Mouse (Mus musculus): Measurements from ENCODE around the gene Gm3415. TPM values are rescaled to one million over a fixed set of nuclear protein-coding genes. Genes with fewer than 3 reads are reported as not detected.
"Not testable (repeated sequence)": the region's sequence is repeated elsewhere in the genome, so short reads cannot be mapped to it uniquely, and the experiment has no call there.

Gene Gm3415
- not detected in 2 replicates for polyA plus RNA-seq (2015; fragmentation: Nextera tagmentation; extraction: Ambion mirVana)

GRCm38 (mm10) chr5:146555836-146556235, at the start of gene Gm3415:
Gene Gm3415 (plus strand): TSS chr5:146556136.
- not testable (repeated sequence) for H3K4me2 ChIP-seq (ENCODE audit: low read depth, low read length); H3K4me3 ChIP-seq (ENCODE audit: low read length); H3K9me3 ChIP-seq (ENCODE audit: control insufficient read depth, low read length); H3K36me3 ChIP-seq (ENCODE audit: control insufficient read depth, insufficient read depth, low read length); H3K4me1 ChIP-seq (replicated peaks; ENCODE audit: control insufficient read depth, insufficient read depth, low read length); H3K27ac ChIP-seq (ENCODE audit: low read length); ATAC-seq (ENCODE audit: low read depth); H3K9ac ChIP-seq (ENCODE audit: low read length); H3K27me3 ChIP-seq (ENCODE audit: control insufficient read depth, insufficient read depth, low read depth, low read length)
- whole genome bisulfite sequencing, result no CpG with 5 or more reads among the region's 3 CpGs

DNA sequence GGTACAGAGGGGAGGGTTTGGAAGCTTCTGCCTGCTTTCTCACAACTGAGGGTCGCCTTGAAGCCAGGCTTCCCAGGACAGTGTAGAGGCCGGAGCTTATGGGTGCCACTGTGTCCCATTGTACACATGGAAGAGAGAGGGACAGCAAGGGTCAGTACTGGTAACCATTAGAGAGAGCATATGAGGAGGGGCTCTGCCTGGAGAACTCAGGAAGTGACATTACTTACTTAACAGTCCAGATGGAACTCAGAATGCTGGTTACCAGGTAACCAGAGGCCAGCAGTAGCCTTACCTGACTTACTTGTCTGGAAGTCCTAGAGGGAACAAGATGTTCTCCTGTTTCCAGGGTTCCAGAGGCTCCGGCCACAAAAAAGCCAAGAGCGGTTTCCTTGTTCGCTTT, 42.1 kb upstream of the Gm3415 start, which contains the start of gene Gm3402:
TSS of gene Gm3402 (plus strand) at position 301 of the 400 bp plus-strand sequence.
- not testable (repeated sequence) for H3K4me2 ChIP-seq (ENCODE audit: low read depth, low read length); H3K9ac ChIP-seq (ENCODE audit: low read length); ATAC-seq (ENCODE audit: low read depth); H3K4me1 ChIP-seq (replicated peaks; ENCODE audit: control insufficient read depth, insufficient read depth, low read length); H3K36me3 ChIP-seq (ENCODE audit: control insufficient read depth, insufficient read depth, low read length); H3K4me3 ChIP-seq (ENCODE audit: low read length); H3K27me3 ChIP-seq (ENCODE audit: control insufficient read depth, insufficient read depth, low read depth, low read length); H3K27ac ChIP-seq (ENCODE audit: low read length); H3K9me3 ChIP-seq (ENCODE audit: control insufficient read depth, low read length)
- WGBS, result no CpG with 5 or more reads among the region's 5 CpGs

- H3K9me3 ChIP-seq (ENCODE audit: control insufficient read depth, low read length); ATAC-seq (ENCODE audit: low read depth); H3K4me3 ChIP-seq (ENCODE audit: low read length); H3K36me3 ChIP-seq (ENCODE audit: control insufficient read depth, insufficient read depth, low read length); H3K4me2 ChIP-seq (ENCODE audit: low read depth, low read length); H3K27me3 ChIP-seq (ENCODE audit: control insufficient read depth, insufficient read depth, low read depth, low read length); H3K4me1 ChIP-seq (replicated peaks; ENCODE audit: control insufficient read depth, insufficient read depth, low read length); H3K27ac ChIP-seq (ENCODE audit: low read length); H3K9ac ChIP-seq (ENCODE audit: low read length): not testable (repeated sequence)
- 100% methylated on average over 1 of the region's 3 CpGs for WGBS
Observed at GRCm38 (mm10) chr5:146525501-146525900, 30.4 kb upstream of the Gm3415 start, which contains the start of gene Gm3404. Gene Gm3404 (plus strand): TSS chr5:146525801.

DNA sequence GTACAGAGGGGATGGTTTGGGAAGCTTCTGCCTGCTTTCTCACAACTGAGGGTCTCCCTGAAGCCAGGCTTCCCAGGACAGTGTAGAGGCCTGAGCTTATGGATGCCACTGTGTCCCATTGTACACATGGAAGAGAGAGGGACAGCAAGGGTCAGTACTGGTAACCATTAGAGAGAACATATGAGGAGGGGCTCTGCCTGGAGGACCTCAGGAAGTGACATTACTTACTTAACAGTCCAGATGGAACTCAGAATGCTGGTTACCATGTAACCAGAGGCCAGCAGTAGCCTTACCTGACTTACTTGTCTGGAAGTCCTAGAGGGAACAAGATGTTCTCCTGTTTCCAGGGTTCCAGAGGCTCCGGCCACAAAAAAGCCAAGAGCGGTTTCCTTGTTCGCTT, 18.6 kb upstream of the Gm3415 start, which contains the start of gene Gm3409:
TSS of gene Gm3409 (plus strand) at position 301 of the 400 bp plus-strand sequence.
- H3K27me3 ChIP-seq (ENCODE audit: control insufficient read depth, insufficient read depth, low read depth, low read length); H3K27ac ChIP-seq (ENCODE audit: low read length); H3K4me1 ChIP-seq (replicated peaks; ENCODE audit: control insufficient read depth, insufficient read depth, low read length); H3K9ac ChIP-seq (ENCODE audit: low read length); H3K4me2 ChIP-seq (ENCODE audit: low read depth, low read length); H3K36me3 ChIP-seq (ENCODE audit: control insufficient read depth, insufficient read depth, low read length); H3K4me3 ChIP-seq (ENCODE audit: low read length); H3K9me3 ChIP-seq (ENCODE audit: control insufficient read depth, low read length); ATAC-seq (ENCODE audit: low read depth): not testable (repeated sequence)
- WGBS, result 95% methylated on average over 3 of the region's 3 CpGs

GRCm38 (mm10) chr5:146564259-146564658, 8.3 kb downstream of the Gm3415 start:
- Histone ChIP-seq H3K9ac (ENCODE audit: low read length) (no peak overlapping the region), H3K36me3 (ENCODE audit: control insufficient read depth, insufficient read depth, low read length) (no peaks in the 10 kb centered on the region), H3K4me2 (ENCODE audit: low read depth, low read length) (no peak overlapping the region), H3K9me3 (ENCODE audit: control insufficient read depth, low read length) (no peaks in the 10 kb centered on the region), H3K4me1 (replicated peaks; ENCODE audit: control insufficient read depth, insufficient read depth, low read length) (no peaks in the 10 kb centered on the region), H3K27ac (ENCODE audit: low read length) (no peak overlapping the region), H3K27me3 (ENCODE audit: control insufficient read depth, insufficient read depth, low read depth, low read length) (no peaks in the 10 kb centered on the region), H3K4me3 (ENCODE audit: low read length) (no peak overlapping the region)
- ATAC-seq (ENCODE audit: low read depth), result no peak
- 83% methylated on average over 1 of the region's 1 CpGs for WGBS

GRCm38 (mm10) chr5:146567054-146567453, 11.1 kb downstream of the Gm3415 start:
- ATAC-seq (ENCODE audit: low read depth), result no peak
- Histone ChIP-seq H3K27ac (ENCODE audit: low read length) (no peak overlapping the region), H3K9ac (ENCODE audit: low read length) (no peak overlapping the region), H3K4me1 (replicated peaks; ENCODE audit: control insufficient read depth, insufficient read depth, low read length) (no peaks in the 10 kb centered on the region), H3K4me3 (ENCODE audit: low read length) (no peak overlapping the region), H3K36me3 (ENCODE audit: control insufficient read depth, insufficient read depth, low read length) (no peaks in the 10 kb centered on the region), H3K9me3 (ENCODE audit: control insufficient read depth, low read length) (no peaks in the 10 kb centered on the region), H3K4me2 (ENCODE audit: low read depth, low read length) (no peak overlapping the region), H3K27me3 (ENCODE audit: control insufficient read depth, insufficient read depth, low read depth, low read length) (no peaks in the 10 kb centered on the region)
- WGBS, result 57% methylated on average over 4 of the region's 4 CpGs

DNA sequence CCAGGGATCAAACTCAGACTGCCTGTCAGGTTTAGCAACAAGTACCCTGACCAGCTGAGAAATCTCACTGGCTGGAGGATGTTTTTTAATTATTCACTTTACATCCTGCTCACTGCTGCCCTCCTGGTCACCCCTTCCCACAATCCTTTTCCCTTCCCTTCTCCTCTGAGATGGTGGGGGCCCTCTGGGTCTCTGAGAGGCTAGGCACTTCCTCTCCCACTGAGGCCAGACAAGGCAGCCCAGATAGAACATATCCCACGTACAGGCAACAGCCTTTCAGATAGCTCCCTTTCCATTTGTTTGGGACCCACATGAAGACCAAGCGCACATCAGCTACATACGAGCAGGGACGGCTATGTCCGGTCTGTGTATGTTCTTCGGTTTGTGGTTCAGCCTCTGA, 14.2 kb downstream of the Gm3415 start:
- H3K27ac ChIP-seq (ENCODE audit: low read length); H3K9me3 ChIP-seq (ENCODE audit: control insufficient read depth, low read length); H3K4me3 ChIP-seq (ENCODE audit: low read length); H3K9ac ChIP-seq (ENCODE audit: low read length); ATAC-seq (ENCODE audit: low read depth); H3K27me3 ChIP-seq (ENCODE audit: control insufficient read depth, insufficient read depth, low read depth, low read length); H3K4me2 ChIP-seq (ENCODE audit: low read depth, low read length); H3K4me1 ChIP-seq (replicated peaks; ENCODE audit: control insufficient read depth, insufficient read depth, low read length); H3K36me3 ChIP-seq (ENCODE audit: control insufficient read depth, insufficient read depth, low read length): not testable (repeated sequence)
- WGBS, result 75% methylated on average over 6 of the region's 6 CpGs

- H3K9ac ChIP-seq (ENCODE audit: low read length), result not testable (repeated sequence)
- WGBS, result 59% methylated on average over 6 of the region's 6 CpGs
Observed at GRCm38 (mm10) chr5:146571830-146572734, 16.1 kb downstream of the Gm3415 start.

DNA sequence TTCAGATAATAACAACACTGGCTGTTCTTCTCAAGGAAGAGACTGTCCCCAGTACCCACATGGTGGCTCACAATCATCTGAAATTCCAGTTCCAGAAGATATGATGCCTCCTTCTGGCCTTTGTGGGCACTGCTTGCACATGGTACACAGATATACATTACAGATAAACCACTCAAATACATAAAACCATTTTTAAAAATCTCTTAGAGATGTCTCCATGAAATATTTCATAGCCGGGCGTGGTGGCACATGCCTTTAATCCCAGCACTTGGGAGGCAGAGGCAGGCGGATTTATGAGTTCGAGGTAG, 16.8 kb downstream of the Gm3415 start:
- 85% methylated on average over 4 of the region's 4 CpGs for WGBS
- not testable (repeated sequence) for H3K4me3 ChIP-seq (ENCODE audit: low read length); H3K27ac ChIP-seq (ENCODE audit: low read length); H3K36me3 ChIP-seq (ENCODE audit: control insufficient read depth, insufficient read depth, low read length); ATAC-seq (ENCODE audit: low read depth); H3K27me3 ChIP-seq (ENCODE audit: control insufficient read depth, insufficient read depth, low read depth, low read length); H3K4me2 ChIP-seq (ENCODE audit: low read depth, low read length); H3K9ac ChIP-seq (ENCODE audit: low read length); H3K4me1 ChIP-seq (replicated peaks; ENCODE audit: control insufficient read depth, insufficient read depth, low read length); H3K9me3 ChIP-seq (ENCODE audit: control insufficient read depth, low read length)

More at GRCm38 (mm10) chr5:146571830-146572734, 16.1 kb downstream of the Gm3415 start:
- not testable (repeated sequence) for H3K4me1 ChIP-seq (replicated peaks; ENCODE audit: control insufficient read depth, insufficient read depth, low read length); H3K9me3 ChIP-seq (ENCODE audit: control insufficient read depth, low read length); ATAC-seq (ENCODE audit: low read depth); H3K4me2 ChIP-seq (ENCODE audit: low read depth, low read length); H3K27ac ChIP-seq (ENCODE audit: low read length); H3K36me3 ChIP-seq (ENCODE audit: control insufficient read depth, insufficient read depth, low read length); H3K4me3 ChIP-seq (ENCODE audit: low read length); H3K27me3 ChIP-seq (ENCODE audit: control insufficient read depth, insufficient read depth, low read depth, low read length)
